Mouse (Mus musculus) testis, adult 2 months (tissue): ENCODE data around the gene Tra2a.

Experiments
- CTCF ChIP-seq: fragments of 200-500 bp; IDR thresholded peaks from 2 replicates; pipeline ENCODE4 v1.5.1; 2012; ENCODE audit warnings: low read depth, mild to moderate bottlenecking, inconsistent platforms, low read length, moderate library complexity; ENCODE audit not compliant: control insufficient read depth, insufficient read depth, insufficient replicate concordance
- POLR2A ChIP-seq: fragments of 200-500 bp; IDR thresholded peaks from 2 replicates; pipeline ENCODE4 v1.6.1; 2012; ENCODE audit warnings: low read depth, mild to moderate bottlenecking, inconsistent platforms, low read length, moderate library complexity; ENCODE audit not compliant: control insufficient read depth

GRCm38 (mm10) chr6:49214928-49215747 is 48.7 kb downstream of the Tra2a start, which contains the start of gene Igf2bp3:
- TF ChIP-seq CTCF (no peak), POLR2A (no peak; the same call in 1 of the 2 replicates)
